Mouse (Mus musculus): ENCODE measurements around the gene Gm9903.

The Gm9903 gene

DNA sequence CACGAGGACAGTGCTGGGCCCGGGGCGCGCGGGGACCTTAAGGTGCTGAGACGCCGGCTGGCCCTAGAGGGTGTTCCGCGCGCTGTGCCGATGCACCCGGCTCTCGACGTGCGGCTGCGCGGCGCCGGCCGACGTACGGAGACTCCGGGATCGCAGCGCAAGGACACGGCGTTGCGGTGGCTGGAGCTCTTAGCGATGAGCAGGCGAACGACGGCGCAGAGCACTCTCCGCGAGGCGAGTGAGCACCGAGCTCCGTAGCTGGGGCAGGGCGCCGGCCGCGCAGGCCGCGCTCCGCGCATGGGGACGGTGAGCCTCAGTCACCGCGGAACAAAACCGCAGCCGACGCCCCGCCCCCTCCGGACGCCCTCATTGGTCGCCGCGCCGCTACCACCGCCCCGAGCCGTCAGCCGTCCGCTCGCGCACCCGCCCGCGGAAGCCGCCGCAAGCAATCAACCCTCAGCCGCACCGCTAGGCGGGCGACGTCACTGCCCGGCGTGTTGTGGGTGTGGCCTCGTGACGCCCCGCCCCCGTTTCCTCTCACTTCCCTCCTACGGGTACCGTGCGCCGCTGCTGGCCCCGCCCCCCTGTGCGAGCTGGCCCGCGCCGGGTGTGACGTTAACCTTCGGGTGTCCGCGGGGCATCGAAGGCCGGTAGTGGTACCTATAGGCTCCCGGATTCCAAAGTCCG is at the start of gene Gm9903, which contains the start of gene Fam53a:
Gene Gm9903 (plus strand): TSS at position 625 of the 687 bp plus-strand sequence.
Gene Fam53a (minus strand): TSS at position 335 of the 687 bp plus-strand sequence.
- DNase-seq = peak; percentile 100

GRCm38 (mm10) chr5:33580336-33580735 is 49.4 kb upstream of the Gm9903 start:
- no peak for DNase-seq

DNA sequence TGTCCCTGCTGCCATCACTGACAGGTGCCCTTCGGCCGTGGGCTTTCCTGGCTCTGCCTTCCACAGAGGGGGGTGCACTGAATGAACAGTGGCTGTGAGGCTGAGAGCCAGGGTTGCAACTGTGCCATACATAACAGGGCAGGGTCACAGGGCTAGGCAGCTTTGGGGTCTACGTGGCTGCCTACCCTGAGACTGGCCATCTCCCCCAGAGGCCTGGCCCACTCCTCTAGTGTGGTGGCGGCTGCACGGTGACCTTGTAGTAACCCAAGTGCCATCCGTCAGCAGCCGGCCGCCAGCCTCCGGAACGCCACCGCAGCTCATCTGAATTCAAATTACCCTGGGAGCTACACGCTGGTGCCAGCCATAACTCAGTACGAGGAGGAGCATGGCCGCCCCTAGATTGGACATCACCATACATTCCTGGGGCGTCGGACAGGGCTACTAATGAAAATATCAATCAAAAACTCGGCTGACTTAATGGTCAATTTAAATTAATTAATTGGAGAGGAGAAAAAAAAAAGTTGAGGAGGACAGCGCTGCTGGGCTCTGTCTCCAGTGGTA is 42.1 kb upstream of the Gm9903 start:
- DNase-seq = no peak

DNA sequence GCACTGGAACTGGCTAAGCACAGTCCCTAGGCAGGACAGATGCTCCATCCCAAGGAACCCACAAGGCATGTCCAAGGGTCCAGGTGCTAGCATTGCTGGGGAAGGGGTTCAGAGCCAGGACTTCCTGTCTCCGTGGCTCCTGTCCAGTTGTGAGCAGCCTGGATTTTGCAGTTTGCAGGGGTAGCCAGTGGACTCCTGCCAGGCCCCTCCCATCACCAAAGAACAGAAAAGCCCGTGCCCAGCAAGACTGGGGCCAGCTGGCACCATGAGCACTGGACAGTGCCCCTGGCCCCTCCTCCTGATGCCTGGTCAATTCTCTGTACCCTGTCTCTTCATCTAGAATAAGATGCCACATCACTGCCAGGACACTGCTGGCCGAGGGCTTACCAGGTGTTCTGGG is 41.7 kb upstream of the Gm9903 start:
- DNase-seq = no peak

DNA sequence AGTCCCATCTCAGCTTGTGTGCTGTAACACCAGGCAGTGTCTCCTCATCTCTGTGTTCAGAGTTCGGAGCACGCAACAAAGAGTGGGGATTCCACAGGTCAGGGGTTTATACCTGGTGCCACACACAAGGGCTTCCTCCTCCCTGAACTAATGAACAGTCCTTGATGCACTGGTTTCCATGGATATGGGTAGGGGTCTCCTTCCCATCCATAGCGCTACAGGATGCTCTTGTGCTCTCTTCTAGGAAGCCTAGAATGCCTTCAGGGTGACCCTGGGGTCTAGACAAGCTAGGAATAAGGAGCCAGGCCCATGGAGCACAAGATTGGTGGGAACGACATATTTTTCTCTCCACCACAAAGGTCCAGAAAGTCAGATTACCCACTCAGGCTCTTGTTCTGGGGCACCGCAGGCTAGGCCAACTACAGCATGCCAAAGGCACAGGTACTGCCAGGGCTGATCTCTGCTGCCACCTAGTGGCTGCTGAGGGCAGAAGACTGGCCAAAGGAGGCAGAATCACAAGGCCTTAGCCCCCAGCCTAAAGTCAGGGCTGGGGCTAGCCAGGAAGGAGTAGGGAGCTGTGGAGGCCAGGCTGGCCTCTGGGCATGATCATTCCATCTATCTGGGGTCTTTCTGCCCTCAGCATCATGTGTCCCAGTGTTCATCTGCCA is 40.4 kb upstream of the Gm9903 start:
- peak; percentile 55 for DNase-seq

- no peak for DNase-seq
Observed at GRCm38 (mm10) chr5:33593620-33594019, 36.1 kb upstream of the Gm9903 start.

GRCm38 (mm10) chr5:33605314-33605713 is 24.4 kb upstream of the Gm9903 start:
- DNase-seq = no peak

DNA sequence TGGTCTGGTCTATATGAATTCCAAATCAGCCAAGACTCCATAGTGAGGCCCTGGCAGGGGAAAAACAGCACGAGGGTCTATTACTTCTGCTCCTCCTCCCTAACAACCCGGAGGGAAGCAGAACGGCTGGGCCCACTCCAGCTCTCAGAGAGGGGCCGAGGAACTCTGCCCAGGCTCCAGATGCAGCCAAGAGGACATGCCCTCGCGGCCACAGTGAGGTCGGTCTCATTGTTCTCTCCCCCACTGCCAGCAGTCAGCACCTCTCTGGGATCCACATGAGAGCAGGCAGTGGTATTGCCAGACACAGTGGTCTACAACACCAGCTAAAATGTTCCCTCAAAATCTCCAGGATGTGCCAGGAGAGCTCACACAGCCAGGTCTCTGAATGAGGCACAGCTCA is 23.1 kb upstream of the Gm9903 start:
- no peak for DNase-seq

DNA sequence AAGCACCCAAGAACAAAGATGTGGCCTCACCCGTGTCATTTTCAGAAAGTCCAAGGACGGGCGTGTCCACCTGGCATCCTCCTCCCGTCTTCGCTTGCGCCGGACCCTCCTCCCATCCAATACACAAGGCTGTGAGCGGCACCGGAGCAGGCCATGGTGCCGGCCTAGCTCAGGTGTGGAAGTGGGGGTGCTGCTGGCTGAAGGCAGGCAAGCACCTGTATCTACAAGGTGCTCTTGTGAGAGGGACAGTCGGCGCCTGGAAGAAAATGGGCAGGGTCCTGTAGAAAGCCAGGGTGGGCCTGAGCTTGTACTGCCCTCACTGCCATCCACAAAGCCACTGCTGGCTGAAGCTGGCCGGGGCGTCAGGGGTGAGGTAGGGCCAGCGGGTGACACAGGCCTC is 22.3 kb upstream of the Gm9903 start:
- DNase-seq = no peak

DNA sequence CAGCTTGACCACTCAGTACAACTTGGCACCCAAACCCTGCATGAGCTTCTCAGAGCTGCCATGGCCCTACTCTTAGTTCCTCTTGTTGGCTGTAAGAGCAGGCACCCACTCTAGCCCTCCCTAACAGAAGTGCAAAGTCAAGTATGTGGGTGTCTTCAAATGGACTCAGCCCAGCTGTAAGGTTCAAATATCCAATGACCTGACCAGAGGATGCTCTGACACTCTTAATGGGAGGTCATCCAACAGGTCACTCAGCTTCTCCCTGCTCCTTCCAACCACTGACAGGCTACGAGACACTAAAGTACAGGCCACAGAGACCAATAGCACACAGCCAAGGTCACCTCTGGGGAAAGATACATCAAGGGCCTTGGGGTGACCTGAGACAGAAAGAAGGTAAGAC is 20.5 kb upstream of the Gm9903 start:
- no peak for DNase-seq

DNA sequence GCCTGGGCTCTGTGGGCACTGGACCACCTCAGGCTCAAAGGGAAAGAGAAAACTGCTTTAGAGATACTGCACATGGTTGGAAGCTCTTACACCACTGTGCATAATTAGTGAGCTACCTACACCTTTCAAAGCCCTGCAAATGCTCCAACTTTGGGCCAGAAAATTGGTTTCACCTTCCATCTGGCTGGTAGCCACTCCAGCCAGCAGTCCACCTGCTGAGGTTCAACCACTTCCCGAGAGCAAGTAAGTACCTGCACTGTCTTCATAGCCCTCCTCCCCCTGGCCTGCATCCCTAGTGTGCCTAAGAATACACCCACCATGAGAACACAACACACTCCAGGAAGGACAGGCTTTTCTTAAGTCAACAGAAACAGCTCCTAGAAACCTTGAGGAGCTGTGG is 17.9 kb upstream of the Gm9903 start:
- DNase-seq = no peak

DNA sequence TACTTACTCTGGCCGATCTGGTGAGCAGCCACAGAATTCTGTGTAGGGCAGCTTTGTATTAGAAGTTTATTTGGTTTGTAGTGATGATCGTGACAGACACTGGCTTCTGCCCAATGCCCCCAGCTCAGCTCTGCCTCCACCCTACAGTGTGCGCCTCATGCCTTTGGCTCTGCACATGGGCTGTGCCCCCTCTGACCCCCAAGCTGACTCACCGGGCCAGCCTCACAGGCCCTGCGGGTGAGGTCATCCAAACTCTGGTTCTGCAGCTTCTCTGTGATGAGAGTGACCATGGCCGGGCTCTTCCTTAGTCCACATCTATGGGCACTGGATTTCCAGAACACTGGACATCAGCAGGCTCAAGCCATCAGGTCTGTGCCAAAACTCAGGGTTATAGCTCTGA is 15.3 kb upstream of the Gm9903 start:
- DNase-seq = no peak

- DNase-seq = no peak
Observed at GRCm38 (mm10) chr5:33622671-33623070, 7.1 kb upstream of the Gm9903 start.

- no peak for DNase-seq
Observed at GRCm38 (mm10) chr5:33623766-33624165, 6.0 kb upstream of the Gm9903 start.

GRCm38 (mm10) chr5:33627968-33628367 is 1.8 kb upstream of the Gm9903 start:
- DNase-seq = no peak

GRCm38 (mm10) chr5:33628820-33629300 is 865 bp upstream of the Gm9903 start:
- no peak for DNase-seq

GRCm38 (mm10) chr5:33630061-33630460 is 336 bp downstream of the Gm9903 start:
- DNase-seq = no peak

GRCm38 (mm10) chr5:33630615-33631014 is 890 bp downstream of the Gm9903 start:
- no peak for DNase-seq

DNA sequence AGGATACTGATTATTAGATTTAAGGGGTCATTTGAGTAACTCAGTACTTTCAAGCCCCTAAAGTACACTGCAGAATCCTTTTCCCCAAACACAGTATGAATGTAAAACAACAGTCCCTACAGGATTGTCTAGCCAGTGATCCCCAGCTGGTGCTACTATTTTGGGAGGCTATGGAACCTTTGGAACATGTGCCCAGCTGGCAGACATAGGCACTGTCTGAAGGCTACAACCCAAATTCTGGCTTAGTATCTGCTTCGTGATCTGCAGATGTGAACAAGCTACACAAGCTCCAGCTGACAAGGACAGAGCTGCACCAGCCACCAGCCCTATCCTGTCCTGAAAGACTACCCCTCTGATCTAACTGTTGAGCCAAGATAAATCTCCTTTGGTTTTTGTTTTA is 2.8 kb downstream of the Gm9903 start:
- DNase-seq = no peak

GRCm38 (mm10) chr5:33635361-33635760 is 5.6 kb downstream of the Gm9903 start:
- DNase-seq = no peak

GRCm38 (mm10) chr5:33637606-33638350 is 8.1 kb downstream of the Gm9903 start:
- no peak for DNase-seq

- no peak for DNase-seq
Observed at GRCm38 (mm10) chr5:33638826-33639225, 9.1 kb downstream of the Gm9903 start.

GRCm38 (mm10) chr5:33640652-33641051 is 10.9 kb downstream of the Gm9903 start:
- no peak for DNase-seq
